Mouse (Mus musculus) cerebellum, adult 11 months (tissue): ENCODE measurements around the gene Trmt1.
A peak's percentile ranks its signal among the peaks of the same experiment; 100 is the strongest.
"Not testable (repeated sequence)": the region's sequence is repeated elsewhere in the genome, so short reads cannot be mapped to it uniquely, and the experiment has no call there.

Source experiments
- DNase-seq: peaks from one replicate; pipeline ENCODE4 v3.0.0; 2022

Trmt1 gene

GRCm38 (mm10) chr8:84659936-84660818, 25.9 kb upstream of the Trmt1 start:
- no peak for DNase-seq

GRCm38 (mm10) chr8:84660819-84661457, 25.2 kb upstream of the Trmt1 start:
- DNase-seq = no peak

- peak; percentile 67 for DNase-seq
Observed at GRCm38 (mm10) chr8:84661458-84661871, 24.6 kb upstream of the Trmt1 start.

GRCm38 (mm10) chr8:84661961-84662571, 24.0 kb upstream of the Trmt1 start:
- DNase-seq = no peak

GRCm38 (mm10) chr8:84662581-84663065, 23.5 kb upstream of the Trmt1 start, which contains the start of gene Ier2:
Gene Ier2, minus strand, starts transcription at chr8:84662852.
- DNase-seq = peak; percentile 93

- DNase-seq = peak; percentile 97
Observed at GRCm38 (mm10) chr8:84663483-84664327, 22.4 kb upstream of the Trmt1 start.

- peak; percentile 84 for DNase-seq
Observed at GRCm38 (mm10) chr8:84664566-84665384, 21.3 kb upstream of the Trmt1 start.

GRCm38 (mm10) chr8:84665385-84665893, 20.7 kb upstream of the Trmt1 start:
- DNase-seq = no peak

- DNase-seq = no peak
Observed at GRCm38 (mm10) chr8:84668081-84668480, 18.0 kb upstream of the Trmt1 start.

GRCm38 (mm10) chr8:84668731-84669485, 17.2 kb upstream of the Trmt1 start:
- no peak for DNase-seq

- not testable (repeated sequence) for DNase-seq
Observed at GRCm38 (mm10) chr8:84670295-84671006, 15.7 kb upstream of the Trmt1 start.

- DNase-seq = no peak
Observed at GRCm38 (mm10) chr8:84677305-84677704, 8.8 kb upstream of the Trmt1 start.

GRCm38 (mm10) chr8:84681476-84681875, 4.6 kb upstream of the Trmt1 start:
- no peak for DNase-seq

GRCm38 (mm10) chr8:84682257-84682656, 3.9 kb upstream of the Trmt1 start:
- DNase-seq = no peak

GRCm38 (mm10) chr8:84684537-84684936, 1.6 kb upstream of the Trmt1 start:
- no peak for DNase-seq

GRCm38 (mm10) chr8:84687003-84687704, 1.0 kb downstream of the Trmt1 start:
- DNase-seq = peak; percentile 56

GRCm38 (mm10) chr8:84687705-84688100, 1.6 kb downstream of the Trmt1 start, which contains the start of gene Nacc1:
Gene Nacc1, minus strand, starts transcription at chr8:84687862.
- DNase-seq = peak; percentile 82

GRCm38 (mm10) chr8:84689091-84689915, 3.2 kb downstream of the Trmt1 start:
- DNase-seq = peak; percentile 85
